Mouse (Mus musculus) ES-Bruce4 (cell line): ENCODE measurements around the gene Klhdc7b.

ENCODE experiments used
- CTCF ChIP-seq: IDR thresholded peaks from one replicate; pipeline ENCODE4 v1.8.1; 2011; ENCODE audit warnings: low read depth, low read length
- EP300 ChIP-seq: IDR thresholded peaks from 2 replicates; pipeline ENCODE4 v1.6.1; 2011; ENCODE audit warnings: low read depth, low read length; ENCODE audit not compliant: insufficient read depth
- POLR2A ChIP-seq: IDR thresholded peaks from one replicate; pipeline ENCODE4 v1.8.1; 2011; ENCODE audit warnings: low read length; ENCODE audit not compliant: insufficient read depth

DNA sequence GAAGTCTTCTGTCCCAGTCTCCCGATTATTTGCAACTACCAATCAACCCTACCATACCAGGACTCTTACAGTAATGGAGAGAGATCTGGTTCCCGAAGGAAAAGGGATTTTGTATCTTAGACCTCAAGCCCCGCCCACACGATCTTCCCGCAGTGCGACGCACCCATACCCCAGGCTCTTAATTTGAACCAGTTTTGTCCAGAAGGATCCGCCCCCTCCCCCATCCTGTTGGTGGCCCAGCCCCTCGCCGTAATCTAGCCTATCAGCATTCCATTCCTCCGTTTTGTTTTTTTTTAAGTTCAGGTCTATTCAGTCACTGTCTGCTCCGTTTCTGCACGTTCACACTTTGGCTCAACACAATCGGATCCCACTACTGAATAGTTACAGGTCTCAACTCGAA lies 28.3 kb upstream of the Klhdc7b start:
- TF ChIP-seq POLR2A (peak; percentile 15), CTCF (no peak), EP300 (peak; percentile 77; the same call in 1 of the 2 replicates)
